Comparison of ENCODE assay signal across 1 mouse cellular context in the genomic region with DNA sequence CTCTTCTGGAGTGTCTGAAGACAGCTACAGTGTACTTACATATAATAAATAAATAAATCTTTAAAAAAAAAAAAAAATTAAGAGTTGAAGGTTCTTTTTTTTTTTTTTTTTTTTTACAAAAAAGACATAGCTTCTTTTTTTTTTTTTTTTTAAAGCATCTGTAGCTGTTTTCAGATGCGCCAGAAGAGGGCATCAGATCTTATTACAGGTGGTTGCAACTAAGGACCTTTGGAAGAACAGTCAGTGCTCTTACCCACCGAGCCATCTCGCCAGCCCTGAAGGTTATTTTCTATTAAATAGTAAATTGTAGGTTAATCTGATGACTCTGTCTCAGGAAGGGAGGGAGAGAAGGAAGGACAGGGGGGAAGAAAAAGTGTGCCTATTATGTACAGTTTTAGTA.
TF ChIP-seq lines count a peak whose summit lies in the region.

No protein-coding gene starts in this region.

TF ChIP-seq in CH12.LX, 34 proteins besides CTCF, POLR2A, EP300 and RAD21 (continued from another document):
- TF ChIP-seq SMC3 (IDR thresholded peaks at IDR 0.05; ENCODE audit: low read depth, low read length) = 0 out of 2 replicates have a peak, but pooled peaks have one; percentile 6
- no peak for TF ChIP-seq USF2 (conservative IDR thresholded peaks at IDR 0.05; ENCODE audit: low read depth, low read length)
- TF ChIP-seq UBTF (IDR thresholded peaks at IDR 0.05; ENCODE audit: low read depth, low read length) = no peak
- no peak for TF ChIP-seq CHD2 (IDR thresholded peaks at IDR 0.05; ENCODE audit: low read length)
- TF ChIP-seq ZNF384 (IDR thresholded peaks at IDR 0.05; ENCODE audit: low read depth, low read length) = peak; percentile 91
